Mouse (Mus musculus) lung, embryonic 16.5 days (tissue): Measurements from ENCODE around the gene Lrrc9. TPM values are rescaled to one million over a fixed set of nuclear protein-coding genes. Genes with fewer than 3 reads are reported as not detected.
A peak's percentile ranks its signal among the peaks of the same experiment; 100 is the strongest.

Source experiments
- ATAC-seq: fragments of 200-750 bp; cut with Nextera tagmentation; 2 replicates; pipeline ENCODE4 v1.8.0; 2017; ENCODE audit warnings: low read depth, mild to moderate bottlenecking, moderate library complexity
- H3K27ac ChIP-seq: fragments of 300-500 bp; sonication (generic); 2 replicates; pipeline ENCODE4 v1.5.1; 2014; ENCODE audit warnings: mild to moderate bottlenecking, control low read depth, low read length
- H3K27me3 ChIP-seq: fragments of 300-500 bp; sonication (generic); 2 replicates; pipeline ENCODE4 v1.6.1; 2014; ENCODE audit warnings: low read depth, low read length, mixed read lengths; ENCODE audit not compliant: control insufficient read depth, insufficient read depth
- H3K36me3 ChIP-seq: fragments of 300-500 bp; sonication (generic); 2 replicates; pipeline ENCODE4 v1.6.1; 2014; ENCODE audit warnings: low read length; ENCODE audit not compliant: control insufficient read depth, insufficient read depth
- H3K4me1 ChIP-seq: fragments of 300-500 bp; sonication (generic); replicated peaks from 2 replicates; pipeline ENCODE4 v1.6.1; 2014; ENCODE audit warnings: low read length, mixed read lengths; ENCODE audit not compliant: control insufficient read depth, insufficient read depth
- H3K4me2 ChIP-seq: fragments of 300-500 bp; sonication (generic); 2 replicates; pipeline ENCODE4 v1.6.1; 2014; ENCODE audit warnings: low read depth, low read length, control low read depth
- H3K4me3 ChIP-seq: fragments of 300-500 bp; sonication (generic); 2 replicates; pipeline ENCODE4 v1.5.1; 2014; ENCODE audit warnings: mild to moderate bottlenecking, low read length, control low read depth
- H3K9ac ChIP-seq: fragments of 300-500 bp; sonication (generic); 2 replicates; pipeline ENCODE4 v1.6.1; 2014; ENCODE audit warnings: low read length, control low read depth
- H3K9me3 ChIP-seq: fragments of 300-500 bp; sonication (generic); 2 replicates; pipeline ENCODE4 v1.6.1; 2016; ENCODE audit warnings: low read length; ENCODE audit not compliant: control insufficient read depth
- whole genome bisulfite sequencing: fragments of 180-500 bp; shearing (Covaris S2); extraction: QIAGEN DNeasy Blood & Tissue Kit; methylation state at CpG from one replicate; pipeline ENCODE4 v1.1.7; 2014; 5-methylcytosine and 5-hydroxymethylcytosine counted together
- microRNA-seq: library from miRNA; unstranded; fragments of <30 nt; microRNA quantifications from one replicate; pipeline ENCODE4, GENCODE M21; 2016
- polyA plus RNA-seq: library from polyadenylated mRNA; unstranded; fragments of >200 nt; fragmentation: Nextera tagmentation; extraction: Ambion mirVana; gene quantifications from 2 replicates; pipeline ENCODE4 v1.2.1, GENCODE M21; 2015

The Lrrc9 gene
- polyA plus RNA-seq, 1 experiment from 2014 or later = 0.50 TPM

DNA sequence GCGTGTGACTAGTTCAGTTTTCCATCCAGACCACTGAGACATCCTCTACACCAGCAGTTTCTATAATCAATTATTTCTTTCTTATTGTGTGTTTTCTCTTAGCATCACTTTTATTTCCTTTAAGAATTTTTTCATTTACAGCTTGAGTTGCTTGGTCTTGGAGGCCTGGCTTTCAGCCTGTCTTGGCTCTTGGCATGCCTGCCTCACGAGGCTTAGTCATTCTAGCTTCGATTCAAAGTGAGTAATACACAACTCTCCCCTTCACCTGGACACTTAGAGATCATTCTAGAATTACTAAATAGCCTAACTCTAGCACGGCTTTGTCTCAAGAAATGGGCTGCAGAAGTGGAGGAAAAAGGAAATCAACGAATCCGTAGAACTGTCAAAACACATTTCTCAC lies 92.3 kb downstream of the Lrrc9 start:
- H3K4me1 ChIP-seq = 0 out of 2 replicates have a peak, but pooled peaks cover 3% of the 10 kb centered on the region
- no peak overlapping the region for H3K4me3 ChIP-seq
- 77% methylated on average over 6 of the region's 6 CpGs for WGBS
- H3K9me3 ChIP-seq = peaks cover 7% of the 10 kb centered on the region; the same call in 1 of the 2 replicates
- no peak for ATAC-seq
- H3K27me3 ChIP-seq = no peaks in the 10 kb centered on the region
- H3K9ac ChIP-seq = no peak overlapping the region
- H3K36me3 ChIP-seq = no peaks in the 10 kb centered on the region
- H3K4me2 ChIP-seq = no peak overlapping the region
- no peak overlapping the region for H3K27ac ChIP-seq

GRCm38 (mm10) chr12:72535599-72535998 lies 93.9 kb downstream of the Lrrc9 start:
- Histone ChIP-seq H3K27me3 (no peaks in the 10 kb centered on the region), H3K36me3 (no peaks in the 10 kb centered on the region), H3K27ac (peak overlapping the region; percentile 65), H3K9ac (peak overlapping the region; percentile 78; the same call in 1 of the 2 replicates), H3K4me2 (peak overlapping the region; percentile 64), H3K4me1 (0 out of 2 replicates have a peak, but pooled peaks cover 3% of the 10 kb centered on the region), H3K9me3 (peaks cover 1% of the 10 kb centered on the region; the same call in 1 of the 2 replicates), H3K4me3 (peak overlapping the region; percentile 82)
- ATAC-seq = peak; percentile 24
- 38% methylated on average over 3 of the region's 3 CpGs for WGBS

GRCm38 (mm10) chr12:72536021-72536597 lies 94.4 kb downstream of the Lrrc9 start, which contains the start of gene Pcnx4:
TSS of gene Pcnx4 (plus strand) at chr12:72536383.
- Histone ChIP-seq H3K27ac (peak within 1 kb of the TSS; percentile 65), H3K9me3 (no peaks in the 10 kb centered on the region), H3K27me3 (no peaks in the 10 kb centered on the region), H3K36me3 (no peaks in the 10 kb centered on the region), H3K9ac (peak within 1 kb of the TSS; percentile 78), H3K4me2 (peak within 1 kb of the TSS; percentile 64), H3K4me1 (0 out of 2 replicates have a peak, but pooled peaks cover 3% of the 10 kb centered on the region), H3K4me3 (peak within 1 kb of the TSS; percentile 82)
- under 1% methylated on average over 45 of the region's 45 CpGs for WGBS
- peak; percentile 100 for ATAC-seq

GRCm38 (mm10) chr12:72538571-72538970 lies 96.9 kb downstream of the Lrrc9 start:
- no peaks in the 10 kb centered on the region for H3K27me3 ChIP-seq
- no peak overlapping the region for H3K4me2 ChIP-seq
- no peak overlapping the region for H3K27ac ChIP-seq
- no peak overlapping the region for H3K9ac ChIP-seq
- 0 out of 2 replicates have a peak, but pooled peaks cover 3% of the 10 kb centered on the region for H3K4me1 ChIP-seq
- no peaks in the 10 kb centered on the region for H3K9me3 ChIP-seq
- no peak overlapping the region for H3K4me3 ChIP-seq
- no peak for ATAC-seq
- 86% methylated on average over 10 of the region's 10 CpGs for WGBS
- peaks cover 4% of the 10 kb centered on the region; the same call in 1 of the 2 replicates for H3K36me3 ChIP-seq

DNA sequence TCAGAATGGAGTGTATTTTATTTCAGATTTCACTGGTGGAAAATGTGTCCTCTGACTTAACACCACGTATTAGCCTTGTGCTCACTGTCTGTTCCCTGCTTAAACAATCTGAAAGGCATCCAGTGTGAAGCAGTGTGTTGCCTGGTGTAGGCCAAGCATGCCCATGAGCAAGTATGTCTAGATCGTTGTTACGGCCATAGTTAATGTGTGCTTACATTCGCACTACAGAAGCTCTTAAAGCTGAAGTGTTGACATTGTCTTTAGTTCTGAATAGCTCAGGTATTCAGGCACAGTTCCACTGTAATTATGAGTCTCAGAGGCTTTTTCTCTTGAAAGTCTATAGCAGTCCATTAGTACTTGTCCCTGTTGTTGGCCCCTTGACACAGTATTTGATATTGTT lies 112.7 kb downstream of the Lrrc9 start:
- ATAC-seq = peak; percentile 93
- no peaks in the 10 kb centered on the region; the same call in 1 of the 2 replicates for H3K27me3 ChIP-seq
- H3K9me3 ChIP-seq = no peaks in the 10 kb centered on the region
- WGBS = 59% methylated on average over 4 of the region's 4 CpGs
- H3K9ac ChIP-seq = no peak overlapping the region
- H3K27ac ChIP-seq = no peak overlapping the region
- H3K4me1 ChIP-seq = no peaks in the 10 kb centered on the region; the same call in 1 of the 2 replicates
- H3K4me3 ChIP-seq = no peak overlapping the region
- no peak overlapping the region for H3K4me2 ChIP-seq
- H3K36me3 ChIP-seq = peaks cover 2% of the 10 kb centered on the region

- Histone ChIP-seq H3K4me3 (no peak overlapping the region), H3K4me2 (no peak overlapping the region), H3K4me1 (no peaks in the 10 kb centered on the region), H3K9me3 (no peaks in the 10 kb centered on the region), H3K9ac (no peak overlapping the region), H3K27me3 (no peaks in the 10 kb centered on the region), H3K36me3 (no peaks in the 10 kb centered on the region), H3K27ac (no peak overlapping the region)
- 63% methylated on average over 4 of the region's 4 CpGs for WGBS
- ATAC-seq = no peak
These were observed 122.7 kb downstream of the Lrrc9 start for GRCm38 (mm10) chr12:72564281-72564795.

Small RNA genes within 50 kb of the gene (microRNA-seq; reads per million reads assigned to microRNA genes)
- not detected for gene Gm44392

Other genes starting within 250 kb of the Lrrc9 start
- gene Rtn1, start 32.8 kb upstream of the Lrrc9 start, polyA plus RNA-seq = 14.6 and 18.2 TPM in 2 replicates
- 10.2 and 12.2 TPM in 2 replicates for gene Pcnx4, start 94.5 kb downstream of the Lrrc9 start, polyA plus RNA-seq
- gene Gm4756, start 207.8 kb downstream of the Lrrc9 start, polyA plus RNA-seq = not detected in 2 replicates
- 83.8 and 92.1 TPM in 2 replicates for gene Dhrs7, start 223.0 kb downstream of the Lrrc9 start, polyA plus RNA-seq